Mouse (Mus musculus): ENCODE results near the gene Zfp984. TPM values are rescaled to one million over a fixed set of nuclear protein-coding genes. Genes with fewer than 3 reads are reported as not detected.
"Not testable (repeated sequence)": the region's sequence is repeated elsewhere in the genome, so short reads cannot be mapped to it uniquely, and the experiment has no call there.

Zfp984 gene
- polyA plus RNA-seq, 1 experiment from 2014 or later, result 10.3 TPM

DNA sequence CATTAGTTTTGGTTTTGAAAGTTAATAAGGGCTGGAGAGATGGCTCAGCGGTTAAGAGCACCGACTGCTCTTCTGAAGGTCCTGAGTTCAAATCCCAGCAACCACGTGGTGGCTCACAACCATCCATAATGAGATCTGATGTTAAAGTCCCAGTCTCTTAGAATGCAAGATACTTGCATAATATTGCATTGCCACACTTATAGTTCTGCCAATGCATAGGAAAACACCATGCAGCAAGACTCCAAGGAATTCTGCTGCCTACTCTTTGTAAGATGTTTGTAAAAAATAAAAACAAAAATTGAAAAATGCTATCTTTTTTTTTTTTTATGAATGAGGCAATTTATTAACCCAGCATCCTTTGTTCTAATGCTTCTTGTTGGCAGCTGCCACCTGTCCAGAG, 11.8 kb upstream of the Zfp984 start:
- 78% methylated on average over 3 of the region's 3 CpGs for WGBS
- not testable (repeated sequence) for ATAC-seq (ENCODE audit: insufficient number of reproducible peaks, insufficient read depth, low FRiP score, low read depth); H3K27me3 ChIP-seq (ENCODE audit: control insufficient read depth, insufficient read depth, low read length); H3K4me1 ChIP-seq (ENCODE audit: control insufficient read depth in 2 of 2, insufficient read depth in 2 of 2, low read length in 2 of 2); H3K4me2 ChIP-seq (ENCODE audit: low read length); H3K9ac ChIP-seq (ENCODE audit: low read length); H3K4me3 ChIP-seq (ENCODE audit: control insufficient read depth in 1 of 2, insufficient read depth in 1 of 2, low read depth in 1 of 2, low read length in 2 of 2); H3K27ac ChIP-seq (replicated peaks in 1 of 2; ENCODE audit: control insufficient read depth in 1 of 2, insufficient read depth in 1 of 2, low read depth in 2 of 2, low read length in 2 of 2)
- Histone ChIP-seq H3K36me3 (ENCODE audit: control insufficient read depth, insufficient read depth, low read length) (peaks cover 18% of the 10 kb centered on the region), H3K9me3 (ENCODE audit: control insufficient read depth, low read length) (peaks cover 66% of the 10 kb centered on the region)

DNA sequence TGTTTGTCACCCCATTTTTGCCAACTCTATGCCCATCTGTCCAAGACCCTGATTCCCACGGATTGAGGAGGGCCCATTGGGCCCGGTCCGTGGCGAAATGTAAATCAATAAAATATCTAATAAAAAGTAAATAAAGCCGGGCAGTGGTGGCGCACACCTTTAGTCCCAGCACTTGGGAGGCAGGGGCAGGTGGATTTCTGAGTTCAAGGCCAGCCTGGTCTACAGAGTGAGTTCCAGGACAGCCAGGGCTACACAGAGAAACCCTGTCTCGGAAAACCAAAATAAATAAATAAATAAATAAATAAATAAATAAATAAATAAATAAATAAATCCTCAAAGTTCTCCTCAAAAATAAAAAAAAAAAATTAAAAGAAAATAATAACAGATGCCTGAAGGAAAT, 10.1 kb upstream of the Zfp984 start:
- H3K27me3 ChIP-seq (ENCODE audit: control insufficient read depth, insufficient read depth, low read length); H3K4me2 ChIP-seq (ENCODE audit: low read length); H3K4me3 ChIP-seq (ENCODE audit: control insufficient read depth in 1 of 2, insufficient read depth in 1 of 2, low read depth in 1 of 2, low read length in 2 of 2); H3K36me3 ChIP-seq (ENCODE audit: control insufficient read depth, insufficient read depth, low read length); ATAC-seq (ENCODE audit: insufficient number of reproducible peaks, insufficient read depth, low FRiP score, low read depth); H3K27ac ChIP-seq (replicated peaks in 1 of 2; ENCODE audit: control insufficient read depth in 1 of 2, insufficient read depth in 1 of 2, low read depth in 2 of 2, low read length in 2 of 2); H3K4me1 ChIP-seq (ENCODE audit: control insufficient read depth in 2 of 2, insufficient read depth in 2 of 2, low read length in 2 of 2); H3K9ac ChIP-seq (ENCODE audit: low read length): not testable (repeated sequence)
- H3K9me3 ChIP-seq (ENCODE audit: control insufficient read depth, low read length), result peaks cover 48% of the 10 kb centered on the region
- WGBS, result 78% methylated on average over 7 of the region's 7 CpGs

- H3K4me2 ChIP-seq (ENCODE audit: low read length), result no peak overlapping the region
- 62% methylated on average over 2 of the region's 2 CpGs for WGBS
- H3K9me3 ChIP-seq (ENCODE audit: control insufficient read depth, low read length), result peaks cover 8% of the 10 kb centered on the region
Measured at GRCm38 (mm10) chr4:147814592-147815167, 5.1 kb upstream of the Zfp984 start.

GRCm38 (mm10) chr4:147813249-147813765, 3.7 kb upstream of the Zfp984 start:
- peaks cover 4% of the 10 kb centered on the region for H3K9me3 ChIP-seq (ENCODE audit: control insufficient read depth, low read length)
- no peaks in the 10 kb centered on the region for H3K36me3 ChIP-seq (ENCODE audit: control insufficient read depth, insufficient read depth, low read length)
- no peak overlapping the region for H3K27ac ChIP-seq (replicated peaks in 1 of 2; ENCODE audit: control insufficient read depth in 1 of 2, insufficient read depth in 1 of 2, low read depth in 2 of 2, low read length in 2 of 2)
- no peak overlapping the region for H3K9ac ChIP-seq (ENCODE audit: low read length)
- H3K4me2 ChIP-seq (ENCODE audit: low read length), result no peak overlapping the region
- no peaks in the 10 kb centered on the region for H3K27me3 ChIP-seq (ENCODE audit: control insufficient read depth, insufficient read depth, low read length)
- H3K4me1 ChIP-seq (ENCODE audit: control insufficient read depth in 2 of 2, insufficient read depth in 2 of 2, low read length in 2 of 2), result peaks cover 0 to 5% of the 10 kb centered on the region in 2 experiments; a peak in 1 of 4 replicates
- 35% methylated on average over 5 of the region's 5 CpGs for WGBS
- no peak overlapping the region for H3K4me3 ChIP-seq (ENCODE audit: control insufficient read depth in 1 of 2, insufficient read depth in 1 of 2, low read depth in 1 of 2, low read length in 2 of 2)
- ATAC-seq (ENCODE audit: insufficient number of reproducible peaks, insufficient read depth, low FRiP score, low read depth), result peak; percentile 36; the same call in 1 of the 2 replicates

More at GRCm38 (mm10) chr4:147814592-147815167, 5.1 kb upstream of the Zfp984 start:
- Histone ChIP-seq H3K27me3 (ENCODE audit: control insufficient read depth, insufficient read depth, low read length) (no peaks in the 10 kb centered on the region), H3K4me3 (ENCODE audit: control insufficient read depth in 1 of 2, insufficient read depth in 1 of 2, low read depth in 1 of 2, low read length in 2 of 2) (no peak overlapping the region), H3K36me3 (ENCODE audit: control insufficient read depth, insufficient read depth, low read length) (no peaks in the 10 kb centered on the region), H3K27ac (replicated peaks in 1 of 2; ENCODE audit: control insufficient read depth in 1 of 2, insufficient read depth in 1 of 2, low read depth in 2 of 2, low read length in 2 of 2) (no peak overlapping the region), H3K9ac (ENCODE audit: low read length) (no peak overlapping the region), H3K4me1 (ENCODE audit: control insufficient read depth in 2 of 2, insufficient read depth in 2 of 2, low read length in 2 of 2) (no peaks in the 10 kb centered on the region)
- no peak for ATAC-seq (ENCODE audit: insufficient number of reproducible peaks, insufficient read depth, low FRiP score, low read depth)

GRCm38 (mm10) chr4:147809966-147810304, 347 bp upstream of the Zfp984 start:
- Histone ChIP-seq H3K9ac (ENCODE audit: low read length) (peak overlapping the region; percentile 73; the same call in 1 of the 2 replicates), H3K27ac (replicated peaks in 1 of 2; ENCODE audit: control insufficient read depth in 1 of 2, insufficient read depth in 1 of 2, low read depth in 2 of 2, low read length in 2 of 2) (peak overlapping the region in 1 of 2 experiments; percentile 68; a peak in 1 of 4 replicates), H3K4me3 (ENCODE audit: control insufficient read depth in 1 of 2, insufficient read depth in 1 of 2, low read depth in 1 of 2, low read length in 2 of 2) (peak overlapping the region; percentile 55 to 56; a peak in 3 of 4 replicates), H3K4me2 (ENCODE audit: low read length) (peak overlapping the region; percentile 76)
- WGBS, result 45% methylated on average over 2 of the region's 2 CpGs
- not testable (repeated sequence) for H3K4me1 ChIP-seq (ENCODE audit: control insufficient read depth in 2 of 2, insufficient read depth in 2 of 2, low read length in 2 of 2); H3K27me3 ChIP-seq (ENCODE audit: control insufficient read depth, insufficient read depth, low read length); H3K9me3 ChIP-seq (ENCODE audit: control insufficient read depth, low read length); ATAC-seq (ENCODE audit: insufficient number of reproducible peaks, insufficient read depth, low FRiP score, low read depth); H3K36me3 ChIP-seq (ENCODE audit: control insufficient read depth, insufficient read depth, low read length)

GRCm38 (mm10) chr4:147808483-147808882, 1.1 kb downstream of the Zfp984 start:
- H3K4me1 ChIP-seq (ENCODE audit: control insufficient read depth in 2 of 2, insufficient read depth in 2 of 2, low read length in 2 of 2); H3K36me3 ChIP-seq (ENCODE audit: control insufficient read depth, insufficient read depth, low read length); H3K27ac ChIP-seq (replicated peaks in 1 of 2; ENCODE audit: control insufficient read depth in 1 of 2, insufficient read depth in 1 of 2, low read depth in 2 of 2, low read length in 2 of 2); H3K27me3 ChIP-seq (ENCODE audit: control insufficient read depth, insufficient read depth, low read length); H3K9ac ChIP-seq (ENCODE audit: low read length); ATAC-seq (ENCODE audit: insufficient number of reproducible peaks, insufficient read depth, low FRiP score, low read depth); H3K9me3 ChIP-seq (ENCODE audit: control insufficient read depth, low read length): not testable (repeated sequence)
- 51% methylated on average over 4 of the region's 4 CpGs for WGBS
- peak overlapping the region; percentile 76 for H3K4me2 ChIP-seq (ENCODE audit: low read length)
- peak overlapping the region in 1 of 2 experiments; percentile 56; a peak in 2 of 4 replicates for H3K4me3 ChIP-seq (ENCODE audit: control insufficient read depth in 1 of 2, insufficient read depth in 1 of 2, low read depth in 1 of 2, low read length in 2 of 2)

DNA sequence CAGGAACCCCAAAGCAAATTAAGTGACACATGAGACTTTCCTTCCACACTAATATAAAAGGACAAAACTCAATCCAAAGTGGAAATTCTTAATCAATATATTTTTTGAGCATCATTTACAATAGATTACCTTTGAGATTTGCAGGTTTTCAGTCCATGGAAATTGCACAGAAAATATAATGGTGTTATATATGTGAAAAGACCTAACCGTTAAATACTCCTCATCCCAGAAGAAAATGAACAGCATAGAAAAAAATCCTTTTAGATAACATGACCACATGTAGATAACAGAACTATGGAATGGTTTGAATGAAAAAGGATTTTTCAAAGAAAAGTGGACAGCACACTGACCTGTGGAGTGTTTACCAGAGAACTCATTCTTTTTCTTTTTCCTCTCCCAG, 14.3 kb downstream of the Zfp984 start:
- H3K4me3 ChIP-seq (ENCODE audit: control insufficient read depth in 1 of 2, insufficient read depth in 1 of 2, low read depth in 1 of 2, low read length in 2 of 2); H3K4me1 ChIP-seq (ENCODE audit: control insufficient read depth in 2 of 2, insufficient read depth in 2 of 2, low read length in 2 of 2); ATAC-seq (ENCODE audit: insufficient number of reproducible peaks, insufficient read depth, low FRiP score, low read depth); H3K9ac ChIP-seq (ENCODE audit: low read length); H3K27ac ChIP-seq (replicated peaks in 1 of 2; ENCODE audit: control insufficient read depth in 1 of 2, insufficient read depth in 1 of 2, low read depth in 2 of 2, low read length in 2 of 2); H3K27me3 ChIP-seq (ENCODE audit: control insufficient read depth, insufficient read depth, low read length); H3K4me2 ChIP-seq (ENCODE audit: low read length): not testable (repeated sequence)
- Histone ChIP-seq H3K36me3 (ENCODE audit: control insufficient read depth, insufficient read depth, low read length) (peaks cover 12% of the 10 kb centered on the region; the same call in 1 of the 2 replicates), H3K9me3 (ENCODE audit: control insufficient read depth, low read length) (peaks cover 19% of the 10 kb centered on the region; the same call in 1 of the 2 replicates)
- 86% methylated on average over 1 of the region's 1 CpGs for WGBS
